Mouse (Mus musculus): Measurements from ENCODE around the gene Tank.

DNA sequence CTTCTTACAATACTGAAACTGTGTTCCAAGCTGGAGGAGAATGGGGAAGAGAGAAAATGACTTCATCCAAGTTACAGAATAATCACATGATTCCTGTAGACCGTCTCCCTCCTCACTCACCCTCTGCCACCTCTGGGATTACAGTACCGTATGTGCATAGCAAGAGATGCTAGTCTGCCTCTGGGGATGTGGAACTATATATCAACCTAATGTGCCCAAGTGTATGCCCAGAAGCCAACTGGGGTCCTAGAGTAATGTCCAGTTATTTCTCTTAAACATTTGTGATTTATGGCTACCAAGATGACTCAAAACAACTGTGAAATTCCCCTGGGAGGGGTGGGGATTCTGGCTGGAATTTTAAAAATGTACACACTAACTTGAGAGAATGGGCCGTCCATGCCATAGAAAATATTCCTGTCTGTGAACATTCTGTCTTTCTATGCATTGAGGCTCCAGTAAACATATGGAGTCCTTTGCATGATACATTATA is 1.2 kb downstream of the Tank start:
- TF ChIP-seq CTCF (IDR thresholded peaks at IDR 0.05; ENCODE audit: low read depth) (no peak), EP300 (IDR thresholded peaks at IDR 0.05; ENCODE audit: low read depth) (no peak)

Data from liver, embryonic 14.5 days (tissue).